Mouse (Mus musculus): ENCODE measurements around the gene Rab14. TPM values are rescaled to one million over a fixed set of nuclear protein-coding genes. Genes with fewer than 3 reads are reported as not detected.

The Rab14 gene
- total RNA-seq (2014; rRNA removed) (65.3 and 122 TPM in 2 replicates), polyA plus RNA-seq (2015; fragmentation: Nextera tagmentation; extraction: Ambion mirVana) (458 and 504 TPM in 2 replicates)

GRCm38 (mm10) chr2:35200898-35201668, at the start of gene Rab14:
Gene Rab14 (minus strand): TSS chr2:35201120.
- Histone ChIP-seq H3K4me2 (ENCODE audit: low read depth, low read length, poor library complexity, severe bottlenecking) (peak within 1 kb of the TSS; percentile 78), H3K36me3 (ENCODE audit: insufficient read depth, low read length) (no peaks in the 10 kb centered on the region), H3K27ac (ENCODE audit: low read depth, low read length) (peak within 1 kb of the TSS; percentile 98), H3K4me1 (ENCODE audit: insufficient read depth, low read length) (peaks cover 2% of the 10 kb centered on the region; the same call in 1 of the 2 replicates), H3K27me3 (ENCODE audit: insufficient read depth, low read length) (no peaks in the 10 kb centered on the region), H3K9me3 (ENCODE audit: low read length) (no peaks in the 10 kb centered on the region), H3K4me3 (ENCODE audit: low read depth, low read length) (peak within 1 kb of the TSS; percentile 100), H3K9ac (replicated peaks; ENCODE audit: low read length, poor library complexity, severe bottlenecking) (peak within 1 kb of the TSS; percentile 100)
- DNase-seq (ENCODE audit: low spot score) (peak; percentile 99), ATAC-seq (ENCODE audit: low FRiP score) (peak; percentile 98)
- TF ChIP-seq CTCF (IDR thresholded peaks at IDR 0.05), result peak; percentile 42
- under 1% methylated on average over 39 of the region's 47 CpGs for WGBS

GRCm38 (mm10) chr2:35247763-35248162, 46.8 kb upstream of the Rab14 start:
- Histone ChIP-seq H3K36me3 (ENCODE audit: insufficient read depth, low read length) (no peaks in the 10 kb centered on the region), H3K27me3 (ENCODE audit: insufficient read depth, low read length) (no peaks in the 10 kb centered on the region), H3K27ac (ENCODE audit: low read depth, low read length) (no peak overlapping the region), H3K4me2 (ENCODE audit: low read depth, low read length, poor library complexity, severe bottlenecking) (no peak overlapping the region), H3K9me3 (ENCODE audit: low read length) (no peaks in the 10 kb centered on the region), H3K4me1 (ENCODE audit: insufficient read depth, low read length) (no peaks in the 10 kb centered on the region), H3K9ac (replicated peaks; ENCODE audit: low read length, poor library complexity, severe bottlenecking) (no peak overlapping the region), H3K4me3 (ENCODE audit: low read depth, low read length) (no peak overlapping the region)
- DNase-seq (ENCODE audit: low spot score) (no peak), ATAC-seq (ENCODE audit: low FRiP score) (no peak)
- WGBS, result 76% methylated on average over 5 of the region's 5 CpGs
- no peak for TF ChIP-seq CTCF (IDR thresholded peaks at IDR 0.05)

GRCm38 (mm10) chr2:35244241-35244640, 43.3 kb upstream of the Rab14 start:
- 51% methylated on average over 3 of the region's 3 CpGs for WGBS
- no peak for TF ChIP-seq CTCF (IDR thresholded peaks at IDR 0.05)
- Histone ChIP-seq H3K4me1 (ENCODE audit: insufficient read depth, low read length) (no peaks in the 10 kb centered on the region), H3K4me2 (ENCODE audit: low read depth, low read length, poor library complexity, severe bottlenecking) (no peak overlapping the region), H3K4me3 (ENCODE audit: low read depth, low read length) (no peak overlapping the region), H3K36me3 (ENCODE audit: insufficient read depth, low read length) (no peaks in the 10 kb centered on the region), H3K27ac (ENCODE audit: low read depth, low read length) (no peak overlapping the region), H3K9me3 (ENCODE audit: low read length) (no peaks in the 10 kb centered on the region), H3K27me3 (ENCODE audit: insufficient read depth, low read length) (no peaks in the 10 kb centered on the region), H3K9ac (replicated peaks; ENCODE audit: low read length, poor library complexity, severe bottlenecking) (no peak overlapping the region)
- DNase-seq (ENCODE audit: low spot score), result no peak
- no peak for ATAC-seq (ENCODE audit: low FRiP score)

DNA sequence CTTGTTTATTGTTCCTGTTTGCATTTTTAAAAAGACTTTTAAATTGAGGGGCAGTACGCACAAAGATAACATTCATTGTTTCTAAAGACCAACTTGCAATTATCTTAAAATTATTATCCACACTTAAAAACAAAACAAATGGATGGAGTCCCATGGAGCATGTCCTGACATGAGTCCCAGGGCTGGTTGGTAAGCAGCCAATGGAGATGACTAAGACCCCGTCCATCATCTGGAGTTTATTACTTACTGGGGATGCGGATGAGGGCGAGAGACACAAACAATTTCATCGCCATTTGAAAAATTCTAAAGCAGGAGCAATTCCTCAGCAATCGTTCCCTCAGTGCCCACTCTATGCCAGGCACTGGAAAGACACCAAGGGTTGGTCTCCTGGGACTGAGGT, 34.1 kb upstream of the Rab14 start:
- Histone ChIP-seq H3K4me1 (ENCODE audit: insufficient read depth, low read length) (no peaks in the 10 kb centered on the region), H3K4me3 (ENCODE audit: low read depth, low read length) (no peak overlapping the region), H3K27ac (ENCODE audit: low read depth, low read length) (no peak overlapping the region), H3K9me3 (ENCODE audit: low read length) (no peaks in the 10 kb centered on the region), H3K36me3 (ENCODE audit: insufficient read depth, low read length) (no peaks in the 10 kb centered on the region), H3K9ac (replicated peaks; ENCODE audit: low read length, poor library complexity, severe bottlenecking) (no peak overlapping the region), H3K4me2 (ENCODE audit: low read depth, low read length, poor library complexity, severe bottlenecking) (no peak overlapping the region), H3K27me3 (ENCODE audit: insufficient read depth, low read length) (no peaks in the 10 kb centered on the region)
- ATAC-seq (ENCODE audit: low FRiP score), result no peak
- peak; percentile 11 for DNase-seq (ENCODE audit: low spot score)
- 82% methylated on average over 6 of the region's 6 CpGs for WGBS
- no peak for TF ChIP-seq CTCF (IDR thresholded peaks at IDR 0.05)

- TF ChIP-seq CTCF (IDR thresholded peaks at IDR 0.05), result no peak
- no peak for DNase-seq (ENCODE audit: low spot score)
- Histone ChIP-seq H3K27me3 (ENCODE audit: insufficient read depth, low read length) (no peaks in the 10 kb centered on the region), H3K4me2 (ENCODE audit: low read depth, low read length, poor library complexity, severe bottlenecking) (no peak overlapping the region), H3K9ac (replicated peaks; ENCODE audit: low read length, poor library complexity, severe bottlenecking) (no peak overlapping the region), H3K4me3 (ENCODE audit: low read depth, low read length) (no peak overlapping the region), H3K36me3 (ENCODE audit: insufficient read depth, low read length) (no peaks in the 10 kb centered on the region), H3K4me1 (ENCODE audit: insufficient read depth, low read length) (no peaks in the 10 kb centered on the region), H3K9me3 (ENCODE audit: low read length) (no peaks in the 10 kb centered on the region), H3K27ac (ENCODE audit: low read depth, low read length) (no peak overlapping the region)
- 33% methylated on average over 3 of the region's 3 CpGs for WGBS
- no peak for ATAC-seq (ENCODE audit: low FRiP score)
These were observed 33.0 kb upstream of the Rab14 start for GRCm38 (mm10) chr2:35233898-35234297.

DNA sequence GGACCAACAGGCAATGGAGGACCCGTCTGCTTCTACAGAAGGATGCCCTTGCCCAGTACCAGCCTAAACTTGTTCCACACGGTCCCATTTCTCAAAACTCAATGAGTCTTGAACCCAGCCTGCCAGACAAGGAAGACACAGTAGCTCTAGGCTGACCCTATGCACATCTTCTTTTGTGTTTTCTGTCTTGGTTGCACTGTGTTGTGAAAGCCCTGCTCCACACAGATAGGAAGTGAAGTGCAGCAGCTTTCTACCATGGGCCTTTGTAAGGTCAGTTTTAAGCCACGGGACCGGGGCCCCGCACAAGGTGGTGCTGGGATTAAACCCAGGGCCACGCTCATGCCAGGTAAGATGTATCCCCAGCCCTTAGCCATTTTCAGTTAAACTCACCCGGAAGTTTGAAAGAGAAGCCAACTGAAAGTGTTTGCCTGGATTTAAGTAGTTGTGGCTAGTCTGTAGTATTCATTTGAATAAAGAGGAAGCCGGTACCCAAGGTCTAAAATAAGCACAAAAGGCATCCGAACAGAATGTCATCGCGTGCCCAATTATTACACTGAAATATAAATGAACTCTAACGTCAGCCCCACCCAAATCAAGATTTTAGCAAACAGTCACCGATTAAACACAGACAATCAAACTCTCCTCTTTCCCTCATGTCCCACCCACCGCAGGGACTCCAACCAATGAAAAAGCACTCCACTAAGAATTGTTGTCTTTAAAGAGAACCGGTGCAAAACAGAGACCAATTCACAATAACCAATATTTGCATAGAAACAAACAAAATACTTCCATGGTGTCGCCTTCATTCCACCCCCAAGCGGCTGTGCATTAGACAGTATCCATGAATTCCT, 31.9 kb upstream of the Rab14 start:
- Histone ChIP-seq H3K27me3 (ENCODE audit: insufficient read depth, low read length) (no peaks in the 10 kb centered on the region), H3K4me1 (ENCODE audit: insufficient read depth, low read length) (no peaks in the 10 kb centered on the region), H3K27ac (ENCODE audit: low read depth, low read length) (no peak overlapping the region), H3K9ac (replicated peaks; ENCODE audit: low read length, poor library complexity, severe bottlenecking) (no peak overlapping the region), H3K4me2 (ENCODE audit: low read depth, low read length, poor library complexity, severe bottlenecking) (no peak overlapping the region), H3K4me3 (ENCODE audit: low read depth, low read length) (no peak overlapping the region), H3K9me3 (ENCODE audit: low read length) (no peaks in the 10 kb centered on the region), H3K36me3 (ENCODE audit: insufficient read depth, low read length) (no peaks in the 10 kb centered on the region)
- no peak for TF ChIP-seq CTCF (IDR thresholded peaks at IDR 0.05)
- ATAC-seq (ENCODE audit: low FRiP score), result no peak
- no peak for DNase-seq (ENCODE audit: low spot score)
- WGBS, result 73% methylated on average over 17 of the region's 17 CpGs

All from midbrain, postnatal 0 days (tissue).